Mouse (Mus musculus) liver, embryonic 11.5 days (tissue): Measurements from ENCODE around the gene Pacs2. TPM values are rescaled to one million over a fixed set of nuclear protein-coding genes. Genes with fewer than 3 reads are reported as not detected.

Experiments used
- ATAC-seq: fragments of 200-750 bp; cut with Nextera tagmentation; replicated peaks from 2 replicates; pipeline ENCODE4 v1.8.0; 2017; ENCODE audit warnings: moderate number of reproducible peaks, mild to moderate bottlenecking, moderate TSS enrichment, moderate library complexity; ENCODE audit not compliant: low FRiP score
- DNase-seq: peaks from one replicate; pipeline ENCODE4 v3.0.0-alpha.2; 2017; ENCODE audit warnings: low spot score
- H3K27ac ChIP-seq: fragments of 300-500 bp; sonication (generic); 2 replicates; pipeline ENCODE4 v1.5.1; 2014; ENCODE audit warnings: mild to moderate bottlenecking, low read depth, low read length, control low read depth
- H3K27me3 ChIP-seq: fragments of 300-500 bp; sonication (generic); replicated peaks from 2 replicates; pipeline ENCODE4 v1.6.1; 2014; ENCODE audit warnings: low read length, mixed read lengths; ENCODE audit not compliant: control insufficient read depth, insufficient read depth
- H3K36me3 ChIP-seq: fragments of 300-500 bp; sonication (generic); 2 replicates; pipeline ENCODE4 v1.6.1; 2014; ENCODE audit warnings: mild to moderate bottlenecking, low read length, moderate library complexity, mixed read lengths; ENCODE audit not compliant: control insufficient read depth, insufficient read depth
- H3K4me1 ChIP-seq: fragments of 300-500 bp; sonication (generic); replicated peaks from 2 replicates; pipeline ENCODE4 v1.6.1; 2014; ENCODE audit warnings: low read length, mixed read lengths; ENCODE audit not compliant: control insufficient read depth, insufficient read depth
- H3K4me2 ChIP-seq: fragments of 300-500 bp; sonication (generic); 2 replicates; pipeline ENCODE4 v1.6.1; 2014; ENCODE audit warnings: mild to moderate bottlenecking, control low read depth, moderate library complexity
- H3K4me3 ChIP-seq: fragments of 300-500 bp; sonication (generic); 2 replicates; pipeline ENCODE4 v1.5.1; 2014; ENCODE audit warnings: low read depth, low read length, control low read depth
- H3K9ac ChIP-seq: fragments of 300-500 bp; sonication (generic); 2 replicates; pipeline ENCODE4 v1.6.1; 2014; ENCODE audit warnings: low read depth, low read length, control low read depth
- H3K9me3 ChIP-seq: fragments of 300-500 bp; sonication (generic); 2 replicates; pipeline ENCODE4 v1.6.1; 2016; ENCODE audit warnings: low read length, inconsistent platforms, mixed read lengths; ENCODE audit not compliant: control insufficient read depth
- WGBS: fragments of 180-500 bp; shearing (Covaris S2); extraction: QIAGEN DNeasy Blood & Tissue Kit; methylation state at CpG from one replicate; pipeline ENCODE4 v1.1.7; 2014; 5-methylcytosine and 5-hydroxymethylcytosine counted together
- polyA plus RNA-seq: library from polyadenylated mRNA; unstranded; fragments of >200 nt; fragmentation: Nextera tagmentation; extraction: Ambion mirVana; gene quantifications from 2 replicates; pipeline ENCODE4 v1.2.1, GENCODE M21; 2014

Gene Pacs2
- polyA plus RNA-seq, 1 experiment from 2014 or later, result 11.9 TPM

- 55% methylated on average over 4 of the region's 4 CpGs for WGBS
- Histone ChIP-seq H3K9me3 (no peaks in the 10 kb centered on the region; the same call in 1 of the 2 replicates), H3K4me3 (no peak overlapping the region), H3K4me1 (peaks cover 54% of the 10 kb centered on the region), H3K9ac (peak overlapping the region; percentile 57), H3K4me2 (peak overlapping the region; percentile 58), H3K36me3 (peaks cover 11% of the 10 kb centered on the region; the same call in 1 of the 2 replicates), H3K27me3 (no peaks in the 10 kb centered on the region), H3K27ac (peak overlapping the region; percentile 91)
- DNase-seq (no peak), ATAC-seq (peak; percentile 93)
Measured at GRCm38 (mm10) chr12:113107431-113108124, 93.3 kb downstream of the Pacs2 start.

DNA sequence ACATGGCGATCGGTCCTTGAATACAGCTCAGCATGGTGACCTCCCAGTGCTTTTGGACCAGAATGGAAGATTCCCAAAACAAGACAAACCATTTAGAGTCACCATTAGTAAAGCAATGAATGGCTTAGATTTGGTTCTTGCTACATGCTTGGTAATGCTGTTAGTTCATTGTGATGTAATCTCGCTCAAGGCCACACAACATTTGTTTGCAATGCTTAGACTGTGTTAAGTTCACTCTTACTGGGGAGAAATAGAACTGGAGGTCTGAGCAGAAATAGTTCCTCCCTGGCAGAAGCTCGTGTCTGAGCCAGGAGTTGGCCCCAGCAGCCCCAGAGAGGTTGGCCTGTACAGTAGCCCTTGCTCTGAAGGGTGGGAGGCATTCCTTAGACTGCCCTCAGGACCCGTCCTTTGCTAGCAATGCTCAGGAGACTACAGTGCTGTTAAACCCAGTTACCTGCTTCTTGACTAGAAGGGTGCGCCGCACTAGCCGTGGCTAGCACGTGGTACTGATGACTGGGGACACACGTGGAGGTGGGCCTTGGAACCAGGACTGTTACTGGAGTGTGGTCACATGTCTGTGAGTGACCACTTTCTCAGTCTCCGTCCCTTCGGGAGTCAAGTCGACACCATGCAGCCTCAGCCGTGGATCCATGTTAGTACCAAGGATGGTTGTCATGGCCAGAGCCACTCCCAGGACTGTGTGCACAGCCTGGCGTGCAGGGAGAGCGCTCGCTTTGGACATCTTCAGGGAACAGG is 94.4 kb downstream of the Pacs2 start:
- peaks cover 42% of the 10 kb centered on the region for H3K4me1 ChIP-seq
- ATAC-seq (no peak), DNase-seq (no peak)
- 86% methylated on average over 17 of the region's 17 CpGs for WGBS
- no peak overlapping the region for H3K4me2 ChIP-seq
- no peaks in the 10 kb centered on the region; the same call in 1 of the 2 replicates for H3K9me3 ChIP-seq
- H3K36me3 ChIP-seq, result peaks cover 20% of the 10 kb centered on the region; the same call in 1 of the 2 replicates
- H3K27ac ChIP-seq, result peak overlapping the region; percentile 53
- H3K4me3 ChIP-seq, result no peak overlapping the region
- H3K27me3 ChIP-seq, result no peaks in the 10 kb centered on the region
- no peak overlapping the region; the same call in 1 of the 2 replicates for H3K9ac ChIP-seq

DNA sequence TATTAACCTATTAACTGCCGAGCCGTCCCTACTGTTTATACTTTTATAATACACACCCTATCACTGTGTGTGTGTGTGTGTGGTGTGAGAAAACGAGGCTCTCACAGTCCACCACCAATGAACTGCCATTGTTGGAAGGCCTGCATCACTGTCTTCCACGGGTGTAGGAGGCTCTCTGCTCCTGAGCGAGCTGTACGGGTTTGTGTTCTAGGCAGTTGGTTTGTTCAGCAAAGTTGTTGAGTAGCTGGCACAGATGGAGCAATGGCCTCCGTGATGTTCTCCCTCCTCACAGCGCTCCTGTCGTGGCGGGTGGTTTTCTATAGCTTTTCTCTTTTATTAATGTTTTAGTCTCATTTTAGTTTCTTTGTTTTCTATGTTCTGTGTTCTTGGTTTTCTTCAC is 95.5 kb downstream of the Pacs2 start:
- Histone ChIP-seq H3K9ac (no peak overlapping the region), H3K27me3 (no peaks in the 10 kb centered on the region), H3K4me2 (no peak overlapping the region), H3K4me3 (no peak overlapping the region), H3K4me1 (peaks cover 36% of the 10 kb centered on the region), H3K36me3 (peaks cover 29% of the 10 kb centered on the region), H3K27ac (no peak overlapping the region), H3K9me3 (no peaks in the 10 kb centered on the region; the same call in 1 of the 2 replicates)
- WGBS, result 86% methylated on average over 10 of the region's 10 CpGs
- ATAC-seq, result no peak
- DNase-seq, result no peak

DNA sequence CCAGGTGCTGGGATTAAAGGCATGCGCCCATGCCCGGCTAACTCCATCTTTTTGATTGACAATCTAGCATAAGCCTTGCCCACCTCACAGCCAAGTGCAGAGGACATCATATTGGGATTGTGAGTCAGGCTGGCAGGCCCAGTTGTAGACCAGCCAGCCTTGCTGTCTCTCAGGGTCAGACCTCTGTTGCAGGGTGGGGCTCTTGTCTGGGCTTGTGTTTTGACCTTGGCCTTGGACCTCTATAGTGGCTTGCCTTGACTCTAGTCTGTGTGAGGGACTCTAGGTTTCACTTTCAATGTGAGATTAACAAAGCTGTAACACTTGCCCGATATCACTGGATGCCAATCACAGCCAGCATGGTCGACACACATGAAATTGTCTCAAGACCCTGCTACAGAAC is 99.8 kb downstream of the Pacs2 start:
- WGBS, result 85% methylated on average over 4 of the region's 4 CpGs
- H3K27ac ChIP-seq, result no peak overlapping the region
- no peak overlapping the region for H3K4me3 ChIP-seq
- no peak overlapping the region for H3K9ac ChIP-seq
- no peaks in the 10 kb centered on the region for H3K9me3 ChIP-seq
- H3K4me1 ChIP-seq, result peaks cover 5% of the 10 kb centered on the region; the same call in 1 of the 2 replicates
- DNase-seq, result no peak
- H3K27me3 ChIP-seq, result no peaks in the 10 kb centered on the region
- H3K36me3 ChIP-seq, result peaks cover 48% of the 10 kb centered on the region
- no peak overlapping the region for H3K4me2 ChIP-seq
- no peak for ATAC-seq

- Histone ChIP-seq H3K4me2 (no peak overlapping the region), H3K9me3 (no peaks in the 10 kb centered on the region), H3K27ac (no peak overlapping the region), H3K27me3 (no peaks in the 10 kb centered on the region), H3K4me1 (peaks cover 3% of the 10 kb centered on the region; the same call in 1 of the 2 replicates), H3K36me3 (peaks cover 51% of the 10 kb centered on the region), H3K9ac (no peak overlapping the region), H3K4me3 (no peak overlapping the region)
- ATAC-seq, result no peak
- 84% methylated on average over 16 of the region's 16 CpGs for WGBS
- DNase-seq, result no peak
Measured at GRCm38 (mm10) chr12:113114856-113115538, 100.7 kb downstream of the Pacs2 start.

GRCm38 (mm10) chr12:113119516-113120410 is 105.5 kb downstream of the Pacs2 start:
- Histone ChIP-seq H3K9ac (no peak overlapping the region), H3K4me2 (no peak overlapping the region), H3K9me3 (no peaks in the 10 kb centered on the region), H3K4me1 (no peaks in the 10 kb centered on the region), H3K4me3 (no peak overlapping the region), H3K36me3 (peaks cover 77% of the 10 kb centered on the region), H3K27ac (no peak overlapping the region), H3K27me3 (no peaks in the 10 kb centered on the region)
- 88% methylated on average over 20 of the region's 20 CpGs for WGBS
- DNase-seq (peak; percentile 58), ATAC-seq (peak; percentile 43; the same call in 1 of the 2 replicates)
